7 mouse cellular contexts compared by ENCODE assay signal in the genomic region with DNA sequence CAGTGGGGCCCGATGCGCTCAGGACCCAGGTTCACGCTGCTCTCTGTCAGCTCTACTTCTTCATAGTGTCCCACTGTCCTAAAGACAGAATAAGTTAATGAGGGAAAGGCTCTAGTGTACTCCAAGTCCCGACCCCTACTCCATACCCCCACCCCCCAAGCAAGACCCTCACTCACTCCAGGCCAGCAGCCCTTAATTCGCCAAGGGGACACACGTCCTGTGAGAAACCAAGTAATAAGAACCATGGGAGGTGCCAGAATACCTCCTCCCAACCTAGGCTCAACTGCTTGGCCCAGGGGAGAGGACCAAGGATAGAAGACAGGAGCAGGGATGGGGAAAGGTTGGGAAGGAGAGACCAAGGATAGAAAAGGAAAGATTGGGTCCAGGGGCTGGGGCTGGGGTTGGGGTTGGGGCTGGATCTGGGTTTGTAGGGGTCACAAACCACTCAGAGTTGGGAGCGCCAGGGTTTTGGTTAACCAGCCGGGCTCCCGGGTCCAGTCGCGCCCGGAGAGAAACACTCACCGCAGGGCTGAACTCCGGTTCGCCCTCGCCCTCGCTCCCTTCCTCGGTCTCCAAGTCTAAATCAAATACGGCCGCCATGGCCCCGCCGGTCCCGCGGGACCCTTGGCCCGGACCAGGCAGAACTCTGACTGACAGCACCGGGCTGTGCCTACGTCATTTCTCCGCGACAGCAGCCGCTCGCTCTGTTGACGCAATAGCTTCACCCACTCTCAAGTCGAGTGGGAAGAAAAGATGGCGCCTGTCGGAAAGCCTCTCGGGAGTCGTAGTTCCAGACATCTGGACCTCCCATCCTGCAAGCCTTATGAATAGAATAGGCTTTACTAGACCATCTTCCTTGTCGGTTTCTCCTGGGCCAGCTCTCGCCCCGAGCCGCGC. TPM values are rescaled to one million over a fixed set of nuclear protein-coding genes. Genes with fewer than 3 reads are reported as not detected.
DNase-seq lines count a peak whose midpoint lies in the region; ATAC-seq lines count a peak whose summit lies in the region.

Gene Rps6kb2 (minus strand): TSS at position 709 of the 897 bp plus-strand sequence.

- H3K4me1 ChIP-seq in embryonic facial prominence, embryonic 11.5 days (ENCODE audit: control insufficient read depth, insufficient read depth, low read length), result no peaks in the 10 kb centered on the region
- H3K4me1 ChIP-seq in limb, embryonic 11.5 days (ENCODE audit: control insufficient read depth, insufficient read depth, low read length), result peaks cover 4% of the 10 kb centered on the region
- H3K4me1 ChIP-seq in midbrain, embryonic 14.5 days (ENCODE audit: control insufficient read depth, insufficient read depth, low read length), result peaks cover 13% of the 10 kb centered on the region

- 6% methylated on average over 42 of the region's 42 CpGs for WGBS in embryonic facial prominence, embryonic 11.5 days
- WGBS in limb, embryonic 11.5 days, result 7% methylated on average over 42 of the region's 42 CpGs
- 7% methylated on average over 42 of the region's 42 CpGs for WGBS in midbrain, embryonic 14.5 days

- peak; percentile 97 for DNase-seq in adrenal gland, postnatal 14 days
- peak; percentile 98 for DNase-seq in embryonic facial prominence, embryonic 11.5 days (ENCODE audit: low spot score)
- peak; percentile 100 for DNase-seq in heart, adult 11 months
- peak; percentile 96 for DNase-seq in kidney, adult 18-20 months
- peak; percentile 97 for DNase-seq in limb, embryonic 11.5 days (ENCODE audit: low spot score)
- peak; percentile 98 for DNase-seq in midbrain, embryonic 14.5 days
- peak; percentile 90 to 92 for DNase-seq in spleen, adult 18-20 months

- H3K27ac ChIP-seq in embryonic facial prominence, embryonic 11.5 days (replicated peaks; ENCODE audit: low read depth, low read length), result no peak within 1 kb of the TSS
- no peak within 1 kb of the TSS for H3K27ac ChIP-seq in limb, embryonic 11.5 days (replicated peaks; ENCODE audit: low read depth, low read length)
- H3K27ac ChIP-seq in midbrain, embryonic 14.5 days (replicated peaks; ENCODE audit: low read depth, low read length), result peak within 1 kb of the TSS; percentile 88

- H3K4me3 ChIP-seq in embryonic facial prominence, embryonic 11.5 days (ENCODE audit: low read depth, low read length), result peak within 1 kb of the TSS; percentile 75
- H3K4me3 ChIP-seq in limb, embryonic 11.5 days (ENCODE audit: low read depth, low read length), result peak within 1 kb of the TSS; percentile 76
- peak within 1 kb of the TSS; percentile 56 for H3K4me3 ChIP-seq in midbrain, embryonic 14.5 days (replicated peaks; ENCODE audit: low read depth, low read length)

- H3K9me3 ChIP-seq in embryonic facial prominence, embryonic 11.5 days (replicated peaks; ENCODE audit: control insufficient read depth, low read length), result no peaks in the 10 kb centered on the region
- no peaks in the 10 kb centered on the region for H3K9me3 ChIP-seq in limb, embryonic 11.5 days (ENCODE audit: control insufficient read depth, low read length)
- H3K9me3 ChIP-seq in midbrain, embryonic 14.5 days (ENCODE audit: control insufficient read depth, low read length), result no peaks in the 10 kb centered on the region

- peak within 1 kb of the TSS; percentile 81 for H3K4me2 ChIP-seq in embryonic facial prominence, embryonic 11.5 days (ENCODE audit: low read depth, low read length)
- peak within 1 kb of the TSS; percentile 89 for H3K4me2 ChIP-seq in limb, embryonic 11.5 days (ENCODE audit: low read depth, severe bottlenecking)
- H3K4me2 ChIP-seq in midbrain, embryonic 14.5 days (ENCODE audit: low read length), result peak within 1 kb of the TSS; percentile 72

- no peaks in the 10 kb centered on the region for H3K27me3 ChIP-seq in embryonic facial prominence, embryonic 11.5 days (ENCODE audit: control insufficient read depth, insufficient read depth, low read length)
- no peaks in the 10 kb centered on the region for H3K27me3 ChIP-seq in limb, embryonic 11.5 days (ENCODE audit: control insufficient read depth, insufficient read depth, low read length)
- no peaks in the 10 kb centered on the region for H3K27me3 ChIP-seq in midbrain, embryonic 14.5 days (ENCODE audit: control insufficient read depth, insufficient read depth, low read length)

- peak within 1 kb of the TSS; percentile 74 for H3K9ac ChIP-seq in embryonic facial prominence, embryonic 11.5 days (replicated peaks; ENCODE audit: low read length)
- peak within 1 kb of the TSS; percentile 55 for H3K9ac ChIP-seq in limb, embryonic 11.5 days (ENCODE audit: low read length)
- H3K9ac ChIP-seq in midbrain, embryonic 14.5 days (replicated peaks; ENCODE audit: low read length), result peak within 1 kb of the TSS; percentile 67

- peak; percentile 80 for ATAC-seq in embryonic facial prominence, embryonic 11.5 days (replicated peaks; ENCODE audit: insufficient number of reproducible peaks, low FRiP score, low TSS enrichment, low read depth)
- peak; percentile 75 for ATAC-seq in limb, embryonic 11.5 days (ENCODE audit: insufficient number of reproducible peaks, low FRiP score, low TSS enrichment, low read depth)
- ATAC-seq in midbrain, embryonic 14.5 days (ENCODE audit: low FRiP score, low TSS enrichment), result peak; percentile 88

- peaks cover 2% of the 10 kb centered on the region for H3K36me3 ChIP-seq in embryonic facial prominence, embryonic 11.5 days (replicated peaks; ENCODE audit: control insufficient read depth, insufficient read depth, low read depth, low read length)
- H3K36me3 ChIP-seq in limb, embryonic 11.5 days (ENCODE audit: control insufficient read depth, insufficient read depth, low read length), result peaks cover 8% of the 10 kb centered on the region; the same call in 1 of the 2 replicates
- H3K36me3 ChIP-seq in midbrain, embryonic 14.5 days (ENCODE audit: control insufficient read depth, insufficient read depth, low read length), result peaks cover 35% of the 10 kb centered on the region

RNA-seq across cellular contexts. Expression of gene Rps6kb2, which starts in this region (rescaled TPM):
- 29.1 and 34.4 TPM in 2 replicates for total RNA-seq in adrenal gland, postnatal 14 days (2021)
- 42.0 and 42.3 TPM in 2 replicates for polyA plus RNA-seq in embryonic facial prominence, embryonic 11.5 days (2014; fragmentation: Nextera tagmentation; extraction: Ambion mirVana)
- polyA plus RNA-seq in limb, embryonic 11.5 days (2014; fragmentation: Nextera tagmentation; extraction: Ambion mirVana), result 44.7 and 48.9 TPM in 2 replicates
- polyA plus RNA-seq in midbrain, embryonic 14.5 days (2014; fragmentation: Nextera tagmentation; extraction: Ambion mirVana), result 37.3 and 42.2 TPM in 2 replicates
